Mouse (Mus musculus) CD4-positive, CD25-positive, alpha-beta regulatory T cell, adult 9 weeks (primary cell): ENCODE measurements around the gene Fam174b. TPM values are rescaled to one million over a fixed set of nuclear protein-coding genes. Genes with fewer than 3 reads are reported as not detected.

Source experiments
- polyA plus RNA-seq: library from polyadenylated mRNA; unstranded; fragments of 100-300 nt; shearing (Covaris generic); gene quantifications from one replicate; pipeline ENCODE4 v1.2.1, GENCODE M21; 2017

Gene Fam174b
- polyA plus RNA-seq, result 1.8 TPM

GRCm38 (mm10) chr7:73740111-73741035 is at the start of gene Fam174b:
Gene Fam174b (plus strand): TSS chr7:73740302.

Other genes starting within 250 kb of the Fam174b start
- 292 TPM for gene Chd2, start 198.5 kb upstream of the Fam174b start, polyA plus RNA-seq